Mouse (Mus musculus) C2C12 (cell line): ENCODE measurements at regions not wholly inside any gene's neighbourhood (a gene's known extent, or its start where the extent isn't known, plus 50 kb on each side); places are given as distances from the start of the nearest gene placed in this dataset.

Experiments used
- CEBPB ChIP-seq: IDR thresholded peaks from one replicate; pipeline ENCODE4 v1.6.1; 2011; ENCODE audit warnings: low read depth, mild to moderate bottlenecking, control low read depth, moderate library complexity
- CTCF ChIP-seq: IDR thresholded peaks from one replicate; pipeline ENCODE4 v1.5.1; 2011; ENCODE audit not compliant: control insufficient read depth, insufficient read depth, insufficient read length
- MAX ChIP-seq: IDR thresholded peaks from one replicate; pipeline ENCODE4 v1.6.1; 2011; ENCODE audit warnings: mild to moderate bottlenecking, control low read depth
- MYOG ChIP-seq: IDR thresholded peaks from one replicate; pipeline ENCODE4 v1.6.1; 2011; ENCODE audit not compliant: control insufficient read depth, insufficient read length; ENCODE audit errors: extremely low read depth
- USF1 ChIP-seq: IDR thresholded peaks from one replicate; pipeline ENCODE4 v1.6.1; 2011; ENCODE audit warnings: low read depth, mild to moderate bottlenecking, control low read depth, moderate library complexity

DNA sequence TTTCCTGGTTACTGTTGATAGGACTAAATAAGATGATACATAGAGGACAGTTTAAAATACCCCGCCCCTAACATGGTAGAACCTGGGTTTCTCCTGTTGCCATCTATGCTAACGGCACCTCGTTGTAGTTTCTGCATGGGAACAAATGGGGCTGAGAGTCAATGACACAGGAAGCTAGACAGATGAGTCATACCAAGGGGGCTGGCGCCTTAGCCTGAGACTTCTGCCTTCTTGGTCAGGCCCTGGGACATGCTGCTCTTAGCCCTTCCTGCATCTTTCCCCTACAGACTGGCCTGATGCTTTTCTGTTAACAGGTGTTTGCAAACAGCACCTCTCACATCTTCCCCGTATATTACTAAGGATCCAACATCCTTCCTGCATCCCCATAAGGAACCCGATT is 250.5 kb downstream of the Lyplal1 start:
- no peak for TF ChIP-seq CTCF
- TF ChIP-seq MAX, result no peak
- no peak for TF ChIP-seq USF1
- no peak for TF ChIP-seq CEBPB
- no peak for TF ChIP-seq MYOG
